Mouse (Mus musculus): ENCODE data around the gene Gm10392.

Gm10392 gene

DNA sequence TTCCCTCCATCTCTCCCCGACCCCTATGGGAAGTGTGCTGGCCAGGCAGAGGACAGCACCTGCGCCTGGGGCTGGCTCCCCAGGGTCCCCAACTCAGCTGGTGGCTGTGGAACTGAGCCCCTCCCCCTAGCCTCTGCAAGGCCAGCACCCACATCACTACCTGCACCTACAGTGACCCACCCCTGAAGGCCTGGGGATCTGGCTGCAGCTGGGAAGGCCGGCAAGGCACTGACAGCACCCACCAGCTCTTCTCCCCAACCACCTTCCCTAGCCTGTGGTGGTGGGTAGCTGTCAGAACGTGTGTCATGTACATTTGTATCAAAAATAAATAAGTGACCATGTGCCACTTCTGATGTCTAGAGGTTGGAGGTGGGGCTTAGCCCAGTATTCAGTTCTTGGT, 11.6 kb downstream of the Gm10392 start:
- no peak for DNase-seq

DNA sequence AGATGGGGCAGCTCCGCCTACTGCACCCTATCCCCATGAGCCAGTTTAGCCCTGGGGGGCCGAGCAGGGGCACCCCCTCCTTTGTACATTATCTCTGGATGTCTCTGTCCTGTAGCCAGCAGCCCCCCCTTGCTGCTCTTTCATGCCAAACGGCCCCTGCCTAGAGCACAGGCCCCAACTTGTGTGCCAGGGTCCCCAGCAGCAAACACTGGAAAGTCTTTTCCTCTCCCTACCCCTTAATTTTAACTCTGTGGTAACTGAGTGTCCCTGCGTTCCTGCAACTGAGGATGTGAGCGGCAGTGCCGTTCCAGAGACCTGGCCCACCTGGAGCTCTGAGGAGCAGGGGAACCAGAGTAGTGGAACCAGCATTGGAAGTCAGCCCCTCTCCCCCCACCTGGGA, 12.1 kb downstream of the Gm10392 start:
- no peak for DNase-seq

DNA sequence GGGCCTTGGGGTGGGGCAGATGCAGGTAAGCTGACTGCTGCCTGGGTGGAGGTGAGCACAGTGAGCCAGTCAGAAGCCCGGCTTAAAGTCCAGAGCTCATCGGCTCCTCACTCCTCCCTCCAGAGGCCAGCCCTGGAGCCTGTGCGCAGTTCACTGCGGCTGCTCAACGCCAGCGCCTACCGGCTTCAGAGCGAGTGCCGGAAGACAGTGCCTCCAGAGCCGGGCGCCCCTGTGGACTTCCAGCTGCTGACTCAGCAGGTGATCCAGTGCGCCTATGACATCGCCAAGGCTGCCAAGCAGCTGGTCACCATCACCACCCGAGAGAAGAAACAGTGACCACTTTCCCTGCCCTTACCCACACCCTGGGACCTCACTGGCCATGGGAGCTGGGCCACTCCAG, 12.7 kb downstream of the Gm10392 start:
- DNase-seq, result peak; percentile 78 to 81

DNA sequence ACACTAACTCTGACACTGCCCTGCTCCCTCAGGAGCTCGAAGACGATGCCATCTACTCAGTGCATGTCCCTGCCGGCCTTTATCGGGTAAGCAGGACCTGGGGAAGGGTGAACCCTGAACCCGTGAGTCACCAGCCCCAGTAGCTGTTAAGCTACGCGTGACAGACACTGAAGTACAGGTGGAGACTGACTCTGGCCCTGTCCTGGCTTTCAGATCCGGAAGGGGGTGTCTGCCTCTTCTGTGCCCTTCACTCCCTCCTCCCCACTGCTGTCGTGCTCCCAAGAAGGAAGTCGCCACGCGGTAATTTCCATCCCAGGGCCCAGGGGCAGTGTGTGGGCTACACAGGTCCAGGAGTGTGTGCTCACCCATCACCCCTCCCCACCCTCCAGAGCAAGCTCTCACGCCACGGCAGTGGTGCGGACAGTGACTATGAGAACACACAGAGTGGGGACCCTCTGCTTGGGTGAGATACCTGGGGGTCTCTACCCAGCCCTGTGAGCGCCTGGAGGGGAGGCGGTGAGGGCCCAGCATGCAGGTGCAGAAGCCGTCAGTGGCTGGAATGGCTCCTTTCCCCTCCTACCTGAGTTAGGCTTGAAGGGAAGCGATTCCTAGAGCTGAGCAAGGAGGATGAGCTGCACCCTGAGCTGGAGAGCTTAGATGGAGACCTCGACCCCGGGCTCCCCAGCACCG, 13.6 kb downstream of the Gm10392 start:
- DNase-seq, result no peak

DNA sequence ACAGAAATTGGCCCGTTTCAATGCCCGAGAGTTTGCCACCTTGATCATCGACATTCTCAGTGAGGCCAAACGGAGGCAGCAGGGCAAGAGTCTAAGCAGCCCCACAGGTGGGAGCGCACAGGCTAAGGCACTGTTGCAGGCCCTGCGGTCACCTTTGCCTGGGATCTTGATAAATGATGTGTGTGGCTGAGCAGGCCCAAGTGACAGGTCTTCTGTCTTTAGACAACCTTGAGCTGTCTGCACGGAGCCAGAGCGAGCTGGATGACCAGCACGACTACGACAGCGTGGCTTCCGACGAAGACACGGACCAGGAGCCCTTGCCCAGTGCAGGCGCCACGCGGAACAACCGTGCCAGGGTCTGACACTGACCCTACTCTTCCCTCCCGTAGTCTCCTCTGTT, 14.6 kb downstream of the Gm10392 start:
- DNase-seq, result no peak

DNA sequence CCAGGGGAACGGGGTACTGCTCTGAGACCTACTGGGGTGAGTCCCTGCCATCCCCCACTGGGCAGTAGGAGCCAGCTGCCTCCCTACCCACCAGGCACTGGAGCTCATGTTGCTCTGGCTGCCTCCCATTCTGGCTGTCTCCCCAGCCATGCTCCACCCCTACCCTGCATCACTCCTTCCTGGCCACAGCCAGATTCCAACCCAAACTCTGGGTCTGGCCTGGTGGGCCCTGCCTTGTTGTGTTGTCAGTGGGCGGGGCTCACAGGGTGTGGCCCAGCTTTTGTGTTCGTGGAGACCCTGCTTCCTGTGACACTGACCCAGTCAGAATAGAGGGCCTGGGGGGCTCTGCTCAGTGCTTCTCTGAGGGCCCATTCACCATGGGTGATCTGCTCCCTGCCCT, 15.5 kb downstream of the Gm10392 start:
- DNase-seq, result no peak

DNA sequence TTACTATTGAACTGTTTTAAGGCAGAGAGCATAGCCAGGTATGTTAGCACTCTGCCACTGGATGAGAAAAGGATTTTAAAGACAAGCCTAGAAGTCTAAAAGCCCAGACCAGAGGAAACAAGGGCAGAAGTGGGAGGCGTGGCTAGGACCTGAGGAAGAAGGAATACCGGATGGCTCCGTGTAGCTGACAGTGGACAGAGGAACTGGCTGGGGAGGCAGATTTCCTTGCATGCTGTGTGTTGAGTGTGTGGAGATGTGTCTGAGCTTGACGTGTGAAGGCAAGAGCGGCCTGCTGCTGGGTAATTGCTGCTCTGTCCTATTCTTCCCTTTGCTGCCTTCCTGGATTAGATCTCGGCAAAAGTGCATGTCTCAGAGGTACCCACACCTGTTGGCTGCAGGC, 16.5 kb downstream of the Gm10392 start:
- DNase-seq, result no peak

DNA sequence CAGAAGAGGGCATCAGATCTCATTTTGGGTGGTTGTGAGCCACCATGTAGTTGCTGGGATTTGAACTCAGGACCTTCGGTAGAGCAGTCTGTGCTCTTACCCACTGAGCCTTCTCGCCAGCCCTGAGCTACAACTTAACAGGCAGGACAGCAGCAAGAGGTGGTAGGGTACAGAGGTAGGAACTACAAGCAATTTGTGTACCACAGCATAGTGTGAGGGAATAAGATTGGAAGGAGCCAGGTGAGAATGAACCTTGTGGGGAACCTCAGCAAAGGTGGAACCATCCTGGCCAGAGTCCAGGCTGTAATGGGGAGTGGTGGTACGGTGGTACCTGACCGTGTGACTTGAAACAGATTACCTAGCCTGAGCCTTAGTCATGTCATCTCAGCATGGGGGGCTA, 17.0 kb downstream of the Gm10392 start:
- no peak for DNase-seq

DNA sequence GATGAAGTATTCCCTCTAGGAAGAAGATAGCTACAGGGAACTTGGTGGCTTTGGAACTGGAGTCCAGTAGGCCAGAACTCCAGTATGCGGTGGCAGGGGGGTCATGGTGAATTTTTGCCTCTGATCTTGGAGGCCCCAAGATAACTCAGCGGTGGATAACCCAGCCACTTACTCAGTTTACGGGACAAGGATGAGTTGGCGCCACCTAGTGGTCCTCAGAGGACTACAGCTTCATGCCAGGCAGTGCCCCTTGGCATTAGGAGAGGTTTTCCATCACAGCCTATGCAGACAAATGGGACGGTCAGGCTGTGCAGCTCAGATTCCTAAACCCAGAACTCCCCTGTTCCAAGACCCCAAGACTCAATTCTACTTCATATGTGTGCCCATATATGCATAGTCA, 17.6 kb downstream of the Gm10392 start:
- DNase-seq, result peak in 1 of 2 experiments; percentile 83

DNA sequence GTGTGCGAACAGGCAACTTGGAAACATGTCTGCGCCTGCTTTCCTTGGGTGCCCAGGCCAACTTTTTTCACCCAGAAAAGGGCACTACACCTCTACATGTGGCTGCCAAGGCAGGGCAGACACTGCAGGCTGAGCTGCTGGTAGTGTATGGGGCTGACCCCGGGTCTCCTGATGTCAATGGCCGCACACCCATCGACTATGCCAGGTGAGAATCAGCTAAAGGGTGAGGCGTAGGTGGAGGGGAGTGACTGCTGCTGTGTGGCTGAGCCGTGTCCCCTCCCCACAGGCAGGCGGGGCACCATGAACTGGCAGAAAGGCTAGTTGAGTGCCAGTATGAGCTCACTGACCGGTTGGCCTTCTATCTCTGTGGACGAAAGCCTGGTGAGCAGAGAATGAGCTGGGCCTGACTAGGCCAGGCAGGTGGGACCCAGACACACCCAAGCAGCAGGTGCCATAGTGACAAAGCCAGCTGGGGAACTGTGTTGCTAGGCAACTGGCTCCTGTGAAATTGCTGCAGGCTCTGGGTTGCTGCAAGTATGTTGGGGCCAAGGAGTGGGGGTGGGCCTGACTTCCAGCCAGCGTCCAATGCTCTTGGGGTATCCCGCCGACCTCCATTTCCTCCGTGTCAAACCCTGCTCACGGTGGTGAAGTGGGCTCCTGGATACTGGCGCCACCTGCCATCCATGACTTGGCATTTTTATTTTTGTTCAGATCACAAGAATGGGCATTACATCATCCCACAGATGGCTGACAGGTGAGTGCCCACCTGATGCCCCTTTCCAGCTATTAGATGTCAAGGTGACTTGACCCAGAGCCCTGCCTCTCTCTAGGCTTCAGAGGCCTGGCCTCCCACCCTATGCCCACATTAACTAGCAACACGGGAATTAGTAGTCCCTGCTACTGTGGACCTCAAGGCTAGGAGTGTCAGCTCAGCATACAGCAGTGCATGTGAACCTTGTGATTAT, 18.4 kb downstream of the Gm10392 start:
- DNase-seq, result no peak

DNA sequence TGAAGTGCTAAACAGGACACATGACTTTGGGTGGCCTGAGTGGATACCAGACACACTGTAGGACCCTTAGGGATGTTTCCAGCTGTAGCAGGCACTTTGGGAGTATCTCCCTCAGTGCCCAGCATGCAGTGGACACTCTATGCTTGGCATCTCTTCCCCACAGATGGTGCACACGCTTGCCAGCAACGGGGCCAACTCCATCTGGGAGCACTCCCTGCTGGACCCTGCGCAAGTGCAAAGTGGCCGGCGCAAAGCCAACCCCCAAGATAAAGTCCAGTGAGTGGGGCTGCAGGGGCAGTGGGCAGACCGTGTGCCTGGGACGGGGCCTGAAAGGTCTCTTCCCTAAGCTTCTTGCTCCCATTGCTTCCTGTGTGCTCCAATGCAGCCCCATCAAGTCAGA, 19.6 kb downstream of the Gm10392 start:
- DNase-seq, result no peak

DNA sequence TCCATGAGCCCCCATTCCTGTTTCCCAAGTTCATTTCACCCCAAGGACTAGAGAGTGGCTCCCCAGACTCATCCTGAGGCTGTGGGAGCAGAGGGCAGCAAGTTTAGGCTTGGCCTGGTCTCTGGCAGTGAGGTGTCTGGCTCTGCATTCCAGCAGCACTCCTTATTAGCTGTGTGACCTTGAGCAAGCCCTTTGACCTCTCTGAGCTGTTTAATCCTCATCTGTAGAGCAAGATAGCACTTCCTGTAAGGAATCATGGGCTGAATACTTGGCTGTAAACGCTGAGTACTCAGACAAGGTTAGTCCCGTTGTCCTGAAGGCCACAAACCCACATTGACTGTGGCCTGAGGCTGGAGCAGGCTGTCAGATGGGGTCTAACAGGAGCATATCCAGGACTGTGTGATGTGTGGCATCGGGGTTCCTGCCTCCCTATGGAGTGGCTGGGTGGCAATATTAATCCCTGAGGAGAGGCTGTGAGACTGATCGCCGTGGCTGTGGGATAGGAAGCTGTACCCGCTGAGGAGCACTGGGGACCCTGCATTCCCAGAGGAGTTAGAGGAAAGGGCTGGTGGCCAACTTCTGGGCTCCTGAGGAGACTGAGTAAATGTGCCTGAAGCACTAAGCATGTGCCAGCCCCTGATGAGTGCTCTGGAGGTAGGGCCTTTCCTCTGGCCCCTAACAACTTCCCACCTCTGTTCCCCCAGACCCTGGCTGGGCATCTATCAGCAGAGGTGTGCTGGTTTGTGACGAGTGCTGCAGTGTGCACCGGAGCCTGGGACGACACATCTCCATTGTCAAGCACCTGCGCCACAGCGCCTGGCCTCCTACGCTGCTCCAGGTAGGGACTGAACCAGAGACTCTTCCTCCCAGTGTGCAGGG, 20.5 kb downstream of the Gm10392 start:
- DNase-seq, result no peak

DNA sequence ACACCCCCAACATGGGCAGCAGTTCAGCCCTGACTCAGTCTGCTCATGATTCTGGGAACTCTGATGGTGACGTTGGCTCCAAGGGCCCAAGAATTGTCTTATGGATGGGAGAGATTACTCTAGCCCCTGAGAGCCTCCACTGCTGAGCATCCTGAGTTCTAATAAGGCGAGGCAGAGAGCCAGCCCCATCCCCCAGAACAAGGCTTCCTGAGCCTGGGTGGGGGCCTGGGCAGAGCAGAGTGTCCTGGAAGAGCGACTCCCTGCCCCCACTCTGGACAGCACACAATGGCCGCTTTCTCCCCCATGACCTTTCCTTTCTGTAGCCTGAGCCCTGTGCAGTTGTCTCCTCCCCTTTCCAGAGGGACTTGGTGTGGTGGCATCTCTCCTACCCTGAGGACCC, 21.1 kb downstream of the Gm10392 start:
- no peak for DNase-seq

DNA sequence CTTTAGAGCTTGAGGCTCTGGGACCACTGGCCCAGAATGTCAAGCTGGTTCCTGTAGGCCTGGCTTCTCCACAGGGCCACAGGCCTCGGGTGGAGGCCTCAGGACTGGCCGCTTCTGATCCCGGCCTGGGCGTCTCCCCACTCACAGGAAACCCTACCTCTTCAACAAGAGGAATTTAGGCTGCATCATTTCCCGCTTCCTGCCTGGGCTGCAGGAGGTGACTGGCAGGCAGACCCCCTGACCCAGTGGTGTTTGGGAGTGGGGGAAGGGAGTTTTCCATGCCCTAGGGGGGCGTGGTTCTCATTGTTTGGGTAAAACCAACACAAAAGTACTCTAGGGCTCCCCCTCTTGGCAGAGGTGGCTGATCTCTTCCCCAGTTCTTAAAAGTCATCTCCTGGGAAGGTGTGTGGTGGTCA, 21.6 kb downstream of the Gm10392 start:
- DNase-seq, result peak; percentile 76 to 78

DNA sequence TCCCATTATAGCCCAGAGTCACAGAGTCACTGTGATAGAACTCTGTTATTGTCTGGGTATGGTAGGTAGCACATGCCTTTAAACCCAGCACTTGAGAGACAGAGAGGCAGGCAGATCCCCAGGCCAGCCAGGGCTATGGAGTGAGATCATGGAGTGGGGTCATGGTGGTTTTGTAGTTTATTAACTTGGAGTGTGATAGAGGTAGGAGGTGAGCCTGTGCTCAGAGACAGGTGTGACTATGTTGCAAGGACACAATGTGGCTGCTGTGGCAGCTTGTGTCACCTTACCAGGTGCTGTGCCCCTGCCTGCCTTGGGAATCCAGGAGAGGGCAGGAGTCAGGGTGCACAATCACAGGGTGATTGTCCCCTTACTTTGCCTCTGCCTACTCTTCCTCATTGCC, 23.5 kb downstream of the Gm10392 start:
- no peak for DNase-seq

DNA sequence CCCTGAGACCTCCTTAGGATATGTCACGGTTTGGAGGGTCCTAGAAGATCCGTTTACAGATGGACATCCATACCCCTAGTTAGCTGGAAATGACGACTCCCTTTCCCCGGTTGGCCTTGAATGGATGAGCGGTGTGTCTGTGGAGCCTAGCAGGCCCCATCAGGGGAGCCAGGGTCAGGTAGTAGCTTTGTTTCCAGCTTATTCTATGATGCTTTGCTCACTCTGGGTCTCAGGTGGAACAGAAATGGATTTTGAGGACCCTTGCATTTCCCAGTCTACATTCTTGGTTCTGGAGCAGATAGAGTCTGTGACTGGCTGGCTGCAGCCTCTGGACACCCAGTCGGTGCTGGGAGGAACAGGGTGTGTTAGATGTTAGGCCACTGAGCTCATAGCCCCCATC, 24.2 kb downstream of the Gm10392 start:
- no peak for DNase-seq

DNA sequence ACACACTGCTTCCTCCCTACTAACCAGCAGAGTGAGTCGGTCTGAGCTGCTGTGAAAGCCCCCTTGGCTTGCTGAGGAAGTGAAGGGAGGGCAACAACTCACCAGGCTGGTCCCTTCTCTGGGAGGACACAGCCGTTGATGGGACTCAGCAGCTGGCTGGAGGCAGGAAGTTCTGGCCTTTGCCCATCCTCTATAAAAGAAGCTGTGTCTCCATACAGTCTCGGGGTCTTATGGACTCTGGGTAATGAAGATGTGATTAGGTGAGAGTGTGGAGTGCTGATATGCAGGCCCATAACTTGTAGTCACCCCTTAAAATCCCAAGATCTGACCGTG, 24.7 kb downstream of the Gm10392 start:
- DNase-seq, result no peak

DNA sequence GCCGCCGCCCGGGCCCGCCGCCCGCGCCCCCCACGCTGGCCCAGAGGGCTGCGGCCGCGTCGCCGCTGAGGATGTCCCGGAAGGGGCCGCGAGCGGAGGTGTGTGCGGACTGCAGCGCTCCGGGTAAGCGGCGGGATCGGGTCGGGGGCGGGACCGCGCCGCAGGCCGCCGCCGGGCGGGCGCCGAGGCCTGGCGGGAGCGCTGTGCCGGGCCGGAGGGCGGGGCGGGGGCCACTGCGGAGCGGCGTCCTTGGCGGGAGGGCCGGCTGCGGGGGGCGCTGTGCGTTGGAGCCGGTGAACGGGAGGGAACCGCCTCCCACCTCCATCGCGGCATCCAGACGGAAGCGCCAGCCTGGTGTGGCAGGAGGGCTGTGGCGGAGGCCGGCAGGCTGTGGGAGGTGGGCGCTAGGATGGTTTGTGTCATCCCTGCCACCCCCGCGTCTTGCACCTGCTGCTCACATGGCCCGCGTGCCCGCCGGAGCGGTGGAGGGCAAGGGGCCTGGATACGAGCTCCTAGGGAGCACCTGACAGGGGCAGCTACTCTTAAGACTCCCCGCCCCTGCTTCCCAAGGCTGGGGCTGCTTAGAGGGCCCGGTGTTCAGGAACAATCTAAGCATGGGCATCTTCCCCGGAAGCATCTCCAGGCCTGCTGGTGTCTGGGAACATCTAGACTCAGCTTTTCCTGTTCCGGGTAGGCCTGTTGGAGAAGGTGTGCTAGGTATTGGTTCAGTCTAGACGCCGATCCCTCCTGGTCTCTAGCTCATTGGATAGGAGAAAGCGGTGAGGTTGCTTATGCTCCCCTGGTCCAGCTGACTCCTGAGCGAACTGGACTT, 25.3 kb downstream of the Gm10392 start, which contains the start of gene Git1:
TSS of gene Git1 (plus strand) at position 51 of the 832 bp plus-strand sequence.
- no peak for DNase-seq

DNA sequence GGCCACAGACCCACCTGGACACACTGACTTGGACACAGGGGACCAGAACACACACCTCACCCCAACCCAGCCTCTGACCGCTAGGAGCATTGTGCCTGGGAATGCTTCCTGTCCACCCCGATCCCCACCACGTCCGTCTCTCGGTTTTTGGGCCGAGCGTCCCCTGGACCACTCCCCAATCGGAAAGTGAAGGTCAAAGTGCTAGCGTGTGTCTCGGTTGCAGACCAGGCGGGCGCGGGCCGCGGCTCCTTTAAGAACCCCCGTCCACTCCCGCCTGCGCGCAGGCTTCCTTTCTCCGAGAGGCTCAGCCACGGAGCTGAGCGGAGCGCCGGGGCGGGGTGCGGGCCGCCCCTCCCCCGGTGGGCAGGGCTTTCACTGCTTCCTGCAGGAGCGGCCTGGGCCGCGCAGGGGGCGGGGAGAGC, 26.1 kb downstream of the Gm10392 start:
- peak; percentile 94 to 95 for DNase-seq

DNA sequence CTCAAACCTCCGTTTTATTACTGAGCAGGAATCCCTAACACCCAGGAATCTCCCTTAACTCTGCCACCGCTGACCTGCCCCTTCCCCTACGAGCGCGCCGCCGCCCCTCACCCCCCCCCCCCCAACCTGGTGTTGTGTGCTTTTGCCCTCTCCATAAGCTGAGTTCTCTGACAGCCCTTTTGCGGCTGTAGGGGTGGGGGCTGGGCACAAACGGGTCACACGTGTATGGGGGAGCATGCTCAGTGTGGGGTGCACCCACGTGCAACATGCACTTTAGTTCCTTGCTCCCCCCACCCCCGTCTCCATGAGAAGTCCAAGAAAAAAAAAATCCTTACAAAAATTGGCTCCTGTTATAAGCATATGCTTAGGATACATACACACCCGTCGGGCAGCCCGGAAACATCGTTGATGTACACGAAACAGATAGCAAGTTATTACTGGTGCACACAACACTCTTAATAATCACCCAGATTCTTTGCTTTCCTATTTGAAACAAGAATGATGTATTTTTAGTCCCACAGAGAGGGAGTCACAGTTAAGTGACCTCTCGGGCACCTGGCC, 26.6 kb downstream of the Gm10392 start:
- no peak for DNase-seq

DNA sequence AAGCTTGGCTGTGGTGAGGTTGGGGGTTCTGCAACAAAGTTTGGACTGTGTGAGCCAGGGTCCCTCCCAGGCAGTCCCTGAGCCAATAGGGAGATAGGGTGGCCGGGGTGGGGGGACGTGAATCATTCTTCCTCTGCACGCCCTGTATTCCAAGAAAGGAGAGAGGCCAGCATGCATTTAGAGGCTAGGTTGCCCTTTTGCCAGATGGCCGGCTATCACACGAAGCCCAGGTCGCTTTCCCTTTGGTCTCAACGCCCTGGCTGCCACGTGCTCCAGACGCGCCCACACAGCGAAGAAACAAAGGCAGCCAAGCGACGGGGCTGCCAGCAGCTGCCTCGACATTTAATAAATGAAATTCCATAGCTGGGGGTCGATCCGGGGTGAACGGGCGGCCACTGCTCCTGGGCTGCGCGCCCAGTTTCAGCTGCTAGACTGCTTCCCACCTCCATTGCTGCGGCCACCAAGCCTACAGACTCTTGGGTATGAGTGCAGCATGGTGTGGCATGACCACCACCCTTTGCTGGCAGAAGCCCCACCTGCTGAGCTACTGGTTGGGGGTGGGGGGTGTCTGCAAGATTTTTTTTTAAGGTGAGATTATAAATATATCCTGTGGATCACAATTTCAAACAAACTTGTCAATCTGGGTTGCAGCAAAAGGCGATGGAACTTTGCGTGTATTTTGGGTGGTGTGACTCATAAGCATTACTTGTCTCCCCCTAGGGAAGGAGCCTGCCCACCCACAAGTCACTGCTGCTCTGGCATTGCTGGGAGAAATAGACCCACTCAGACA, 27.3 kb downstream of the Gm10392 start:
- no peak for DNase-seq

Data from kidney, adult 8-10 months (tissue).